Mouse (Mus musculus) layer of hippocampus, adult 9-10 months (tissue): ENCODE measurements around the gene Eva1c.

Source experiments
- DNase-seq: peaks from one replicate; pipeline ENCODE4 v3.0.0; 2022; ENCODE audit warnings: low spot score

Eva1c gene

GRCm38 (mm10) chr16:90921471-90922159 lies 95.1 kb downstream of the Eva1c start:
- no peak for DNase-seq

DNA sequence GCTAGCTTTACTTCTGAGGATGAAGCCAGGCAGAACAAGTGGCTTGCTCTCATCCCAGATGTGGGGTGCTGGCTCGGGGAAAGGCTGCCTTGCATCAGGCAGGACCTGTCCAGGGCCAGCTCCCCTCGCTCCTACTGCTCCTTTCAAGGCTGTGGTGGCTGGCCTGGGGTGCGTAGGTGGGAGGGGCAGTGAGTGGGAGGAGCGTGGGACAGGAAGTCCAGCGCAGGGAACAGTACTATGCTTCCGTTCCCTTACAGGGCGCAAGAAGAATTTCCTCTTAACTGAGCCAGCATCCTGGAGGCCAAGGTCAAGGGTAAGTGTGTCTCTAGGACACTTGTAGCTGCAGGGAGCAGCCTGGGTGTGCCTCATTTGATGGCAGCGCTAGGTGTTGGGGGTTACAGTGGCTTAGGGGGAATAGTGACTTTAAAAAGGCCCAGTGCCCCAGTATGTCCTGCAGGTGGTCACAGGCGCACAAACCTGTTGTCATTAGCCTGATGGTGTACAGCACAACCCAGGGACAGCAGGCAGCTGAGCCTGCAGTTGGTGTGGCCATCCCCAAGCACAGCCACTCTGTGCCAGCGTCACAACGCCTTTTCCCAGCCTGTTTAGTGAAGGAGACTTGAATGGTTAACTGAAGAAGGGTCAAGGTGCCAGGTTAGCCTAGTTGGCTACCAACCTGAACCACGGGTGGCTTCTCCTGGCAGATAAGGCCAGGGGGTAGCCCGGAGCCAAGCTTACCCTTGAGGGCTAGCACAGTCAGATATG lies 98.3 kb downstream of the Eva1c start:
- DNase-seq = no peak

DNA sequence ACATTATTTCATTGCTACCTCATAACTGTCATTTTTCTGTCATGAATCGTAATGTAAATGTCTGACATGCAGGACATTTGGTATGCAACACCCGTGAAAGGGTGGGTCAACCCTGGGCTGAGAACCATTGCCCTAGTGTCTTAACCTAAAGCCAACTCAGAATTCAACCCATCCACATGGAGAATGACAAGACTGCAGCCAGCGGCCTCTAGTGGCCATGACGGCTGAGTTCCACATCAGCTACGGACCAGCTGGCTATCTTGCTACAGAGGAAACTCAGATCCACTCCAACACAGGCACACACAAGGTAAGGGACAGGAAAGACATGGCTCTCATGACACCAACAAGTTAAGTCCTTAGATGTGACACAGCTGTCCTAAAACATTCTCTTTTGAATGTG lies 98.9 kb downstream of the Eva1c start:
- DNase-seq = peak; percentile 53

GRCm38 (mm10) chr16:90927446-90927845 lies 100.9 kb downstream of the Eva1c start:
- DNase-seq = no peak

DNA sequence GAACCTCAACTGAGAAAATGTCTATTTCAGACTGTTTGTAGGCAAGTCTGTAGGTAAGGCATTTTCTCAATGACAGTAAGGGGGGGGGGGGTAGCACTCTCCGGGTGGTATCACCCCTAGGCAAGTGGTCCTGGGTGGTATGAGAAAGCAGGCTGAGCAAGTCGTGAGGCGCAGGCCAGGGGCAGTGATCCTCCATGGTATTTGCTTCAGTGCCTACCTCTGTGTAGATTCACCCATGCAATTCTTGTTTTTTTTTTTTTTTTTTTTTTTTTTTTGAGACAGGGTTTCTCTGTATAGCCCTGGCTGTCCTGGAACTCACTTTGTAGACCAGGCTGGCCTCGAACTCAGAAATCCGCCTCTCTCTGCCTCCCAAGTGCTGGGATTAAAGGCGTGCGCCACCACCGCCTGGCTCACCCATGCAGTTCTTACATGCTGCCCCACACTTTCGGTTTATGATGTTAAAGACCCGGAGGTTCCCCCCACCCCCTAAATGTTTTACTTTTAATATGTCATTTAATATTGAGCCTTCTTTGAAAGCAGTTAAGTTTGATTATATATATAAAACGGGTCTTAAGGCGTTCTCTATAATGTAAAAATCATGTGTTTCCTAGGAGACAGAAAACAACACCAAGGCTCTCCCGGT lies 107.1 kb downstream of the Eva1c start:
- no peak for DNase-seq

DNA sequence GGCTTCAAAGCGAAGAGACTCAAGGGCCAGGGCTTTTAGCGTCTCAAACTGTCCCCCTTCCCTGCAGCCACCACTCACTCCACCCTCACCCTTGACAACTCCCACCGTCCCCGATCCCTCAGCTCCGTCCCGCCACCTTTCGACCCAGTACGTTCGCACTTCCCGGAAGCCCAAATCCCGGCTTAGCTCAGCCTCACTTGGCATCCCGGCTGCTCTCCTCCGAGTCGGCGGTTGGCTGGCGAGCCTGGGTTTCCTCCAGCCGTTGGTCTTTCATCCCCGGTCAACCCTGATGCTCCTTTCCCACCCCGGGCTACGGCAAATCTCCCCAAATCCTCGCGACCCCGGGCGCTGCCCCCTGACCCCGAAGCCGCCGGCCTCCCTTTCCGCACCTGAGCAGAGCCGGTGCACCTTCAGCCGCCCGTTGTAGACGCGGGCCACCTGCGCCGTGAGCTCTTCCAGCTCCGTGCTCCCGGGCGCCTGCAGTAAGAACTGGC lies 107.7 kb downstream of the Eva1c start:
- no peak for DNase-seq

- peak; percentile 77 for DNase-seq
Measured at GRCm38 (mm10) chr16:90934687-90935328, 108.3 kb downstream of the Eva1c start, which contains the start of gene Cfap298. TSS of gene Cfap298 (minus strand) at chr16:90935114.

- DNase-seq = no peak
Measured at GRCm38 (mm10) chr16:90941246-90941645, 114.7 kb downstream of the Eva1c start.

GRCm38 (mm10) chr16:90946977-90947376 lies 120.5 kb downstream of the Eva1c start:
- no peak for DNase-seq

- DNase-seq = no peak
Measured at GRCm38 (mm10) chr16:90950354-90950963, 123.9 kb downstream of the Eva1c start.

DNA sequence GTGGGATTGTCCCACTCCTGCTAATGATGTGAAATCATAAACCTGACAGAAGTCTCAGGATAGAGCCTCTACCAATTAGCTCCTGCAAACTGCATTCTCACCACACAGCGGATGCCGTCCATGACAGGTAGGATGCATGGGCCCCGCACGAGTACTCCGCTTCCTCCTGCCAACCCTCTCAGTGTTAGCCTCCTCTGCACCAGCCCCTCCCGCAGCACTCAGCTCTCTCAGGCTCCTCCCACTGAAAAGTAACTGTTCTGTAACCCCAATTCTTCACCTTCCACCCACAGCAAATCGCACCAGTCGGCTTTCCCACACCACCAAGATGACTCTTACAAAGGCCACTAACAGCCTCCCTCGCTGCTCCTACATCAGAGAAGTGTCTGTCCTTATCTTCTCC lies 126.6 kb downstream of the Eva1c start:
- DNase-seq = no peak

GRCm38 (mm10) chr16:90953770-90954169 lies 127.3 kb downstream of the Eva1c start:
- no peak for DNase-seq
